Mouse (Mus musculus): Measurements from ENCODE around the gene Gm9970.

Gm9970 gene

DNA sequence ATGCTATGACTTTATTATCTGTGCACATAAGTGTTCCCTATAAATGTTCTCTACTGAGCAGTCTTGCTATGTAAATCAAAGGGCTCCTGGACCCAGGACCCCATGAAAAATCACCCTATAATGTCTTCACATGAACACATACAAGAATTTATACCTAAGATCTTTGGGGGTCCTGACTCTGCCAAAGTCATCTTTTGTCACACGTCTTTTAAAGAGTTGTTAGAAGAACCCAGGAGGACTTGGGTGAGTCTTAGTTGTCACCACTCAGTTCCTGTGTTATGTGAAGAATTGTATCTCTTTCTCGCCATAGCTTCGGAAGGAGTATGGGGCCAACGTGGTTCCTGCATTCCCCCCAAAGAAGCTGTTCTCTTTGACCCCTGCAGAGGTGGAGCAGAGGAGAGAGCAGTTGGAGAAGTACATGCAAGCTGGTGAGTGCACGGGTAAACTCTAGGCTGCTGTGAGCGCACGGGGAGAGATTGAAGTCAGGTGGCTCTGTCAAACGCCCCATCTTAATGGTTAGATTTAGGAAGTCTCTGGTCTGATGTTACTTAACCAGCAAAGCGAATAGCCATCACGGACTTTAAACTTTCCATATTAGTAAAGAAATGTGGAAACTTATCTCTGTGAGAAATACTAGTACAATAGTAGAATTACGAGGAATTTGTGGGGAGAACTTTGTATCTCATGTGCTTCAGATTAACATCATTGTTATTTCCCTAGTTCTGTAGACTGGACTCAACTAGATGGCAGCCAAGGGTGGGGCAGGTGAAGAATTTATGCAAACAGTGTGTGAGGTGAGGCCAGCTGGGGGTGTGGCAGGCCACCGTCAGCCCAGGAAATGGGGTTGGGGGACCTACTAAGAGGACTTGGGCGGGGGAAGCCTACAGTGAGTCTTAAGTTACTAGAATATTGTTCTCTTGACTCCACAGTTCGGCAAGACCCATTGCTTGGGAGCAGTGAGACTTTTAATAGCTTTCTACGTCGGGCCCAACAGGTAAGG lies 46.2 kb downstream of the Gm9970 start:
- DNase-seq (ENCODE audit: low spot score): no peak

DNA sequence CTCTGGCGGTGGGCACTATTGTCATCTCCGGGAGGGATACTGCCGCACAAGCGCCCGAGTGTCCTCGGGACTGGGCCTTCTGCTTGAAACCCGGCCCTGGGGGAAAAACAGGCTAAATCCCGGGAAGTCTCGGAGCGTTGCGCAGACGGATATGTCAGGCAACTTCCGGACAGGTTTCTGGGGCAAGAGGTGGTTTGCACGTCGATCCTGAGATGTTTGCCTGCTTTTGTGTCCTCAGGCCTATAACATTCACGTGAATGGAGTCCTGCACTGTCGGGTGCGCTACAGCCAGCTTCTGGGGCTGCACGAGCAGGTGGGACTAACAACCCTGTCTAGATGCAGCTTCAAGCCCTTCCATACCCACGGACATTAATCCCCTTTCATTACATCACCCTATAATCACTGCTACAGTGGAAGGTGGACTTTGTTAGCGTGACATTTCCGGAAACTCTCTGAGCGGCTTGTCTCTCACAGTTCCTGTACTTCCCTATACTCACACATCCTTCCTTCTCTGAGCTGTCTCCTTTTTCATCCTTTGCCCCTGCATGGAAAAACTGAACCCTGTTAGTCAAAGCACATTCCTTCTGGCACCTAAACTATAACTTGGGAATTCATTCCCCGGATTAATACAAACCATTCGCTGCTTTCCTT lies 47.3 kb downstream of the Gm9970 start:
- no peak for DNase-seq (ENCODE audit: low spot score)

DNA sequence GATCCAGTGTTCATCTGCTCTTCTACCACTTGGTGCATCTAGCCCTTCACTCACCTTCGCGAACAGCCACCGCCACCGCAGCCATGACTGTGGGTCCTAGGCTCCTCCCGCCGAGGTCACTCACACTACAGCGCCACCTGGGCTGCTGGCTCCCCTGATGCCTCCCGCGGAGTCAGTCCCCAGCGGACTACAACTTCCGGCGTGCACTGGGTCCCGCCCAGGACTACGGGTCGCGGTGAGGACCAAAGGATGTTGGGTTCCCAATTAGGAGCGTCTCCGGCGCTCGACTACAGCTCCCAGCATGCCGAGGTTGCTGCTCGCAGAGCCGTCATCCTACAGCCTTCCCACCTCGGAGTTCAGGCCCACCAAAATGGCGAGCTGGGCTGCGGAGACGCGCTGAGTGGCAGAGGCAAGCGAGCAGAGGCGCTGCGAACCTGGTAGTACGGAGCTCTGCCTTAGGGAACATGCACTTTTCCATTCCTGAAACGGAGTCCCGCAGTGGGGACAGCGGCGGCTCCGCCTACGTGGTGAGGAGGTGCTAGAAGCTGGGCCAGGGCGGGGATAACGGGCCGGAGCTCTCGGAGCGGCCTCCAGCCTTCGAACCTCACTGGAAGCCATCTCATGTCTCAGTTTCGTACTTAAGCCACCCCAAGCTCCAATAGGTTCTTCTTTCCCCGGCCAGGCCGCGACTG lies 47.9 kb downstream of the Gm9970 start, which contains the start of the genes Snx17 and Eif2b4:
TSS of gene Snx17 (plus strand) at position 289 of the 692 bp plus-strand sequence.
TSS of gene Eif2b4 (minus strand) at position 492 of the 692 bp plus-strand sequence.
- peak; percentile 97 for DNase-seq (ENCODE audit: low spot score)

- peak; percentile 68 for DNase-seq (ENCODE audit: low spot score)
These were observed 48.7 kb downstream of the Gm9970 start for GRCm38 (mm10) chr5:31192045-31192938.

All from ovary, postnatal 14 days (tissue).